Mouse (Mus musculus): ENCODE data around the gene Chst3.

DNA sequence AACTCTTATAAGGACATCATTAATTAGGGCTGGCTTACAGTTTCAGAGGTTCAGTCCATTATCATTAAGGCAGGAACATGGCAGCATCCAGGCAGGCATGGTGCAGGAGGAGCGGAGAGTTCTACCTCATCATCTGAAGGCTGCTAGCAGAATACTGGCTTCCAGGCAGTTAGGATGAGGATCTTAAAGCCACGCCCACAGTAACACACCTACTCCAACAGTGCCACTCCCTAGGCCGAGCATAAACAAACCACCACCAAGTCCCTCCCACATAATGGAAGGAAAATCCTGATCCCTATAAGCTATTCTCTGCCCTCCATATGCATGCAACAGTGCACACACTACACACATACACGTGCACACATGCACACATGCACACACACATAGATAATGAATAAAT is 46.8 kb downstream of the Chst3 start:
- TF ChIP-seq CTCF (IDR thresholded peaks at IDR 0.05; ENCODE audit: control insufficient read depth, insufficient read depth, insufficient read length), result no peak
- TF ChIP-seq MAX (IDR thresholded peaks at IDR 0.05), result no peak
- no peak for TF ChIP-seq FOSL1 (IDR thresholded peaks at IDR 0.05; ENCODE audit: insufficient read depth, low read length, poor library complexity, severe bottlenecking)

All from C2C12 (cell line).